Mouse (Mus musculus): ENCODE data around the gene Aloxe3.

DNA sequence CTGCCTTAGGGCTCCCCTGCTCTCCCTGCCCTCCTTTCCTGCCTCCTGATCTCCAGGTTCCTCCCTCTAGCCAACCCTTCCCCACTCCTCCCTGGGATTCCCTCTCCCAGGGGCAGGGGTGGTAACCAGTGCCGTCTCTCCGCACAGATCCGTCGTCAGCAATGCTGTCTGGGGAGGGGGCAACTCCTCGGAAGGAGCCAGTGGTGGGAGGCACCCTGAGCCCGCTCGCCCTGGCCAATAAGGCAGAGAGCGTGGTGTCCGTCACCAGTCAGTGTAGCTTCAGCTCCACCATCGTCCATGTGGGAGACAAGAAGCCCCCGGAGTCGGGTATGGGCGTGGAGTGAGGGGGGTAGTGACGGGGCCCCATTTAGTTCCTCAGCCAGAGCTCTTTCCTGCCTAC lies 21.2 kb upstream of the Aloxe3 start:
- TF ChIP-seq EP300 (IDR thresholded peaks at IDR 0.05) (no peak), CTCF (IDR thresholded peaks at IDR 0.05) (no peak)

Measured in lung, postnatal 0 days (tissue).